Comparison of ENCODE assay signal across 14 mouse cellular contexts in the genomic region with DNA sequence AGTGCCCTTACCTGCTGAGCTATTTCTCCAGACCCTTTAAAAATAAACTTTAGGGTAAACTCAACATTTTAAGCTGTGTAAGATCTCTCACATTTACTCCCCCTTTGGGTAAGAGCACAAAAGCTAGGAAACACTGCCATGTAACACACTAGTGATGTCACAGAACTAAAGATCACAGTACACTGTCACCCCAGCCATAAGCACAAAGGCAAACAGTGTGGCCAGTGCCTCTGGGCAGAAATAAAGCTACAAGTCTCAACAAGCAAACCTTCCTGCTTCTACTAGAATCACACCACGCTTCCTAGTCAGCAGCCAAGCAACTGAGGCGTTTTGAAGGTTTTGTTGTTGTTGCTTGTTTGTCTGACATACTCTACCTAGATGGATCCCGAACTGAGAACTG.
"Had no signal": no experiment of that assay in that cellular context is flagged by ENCODE, and none has a peak within 500 bp of the region (broad histone marks: within the 10 kb centered on the region; RNA-seq: fewer than 3 reads in every experiment).

No protein-coding gene starts in this region.

- H3K4me2 ChIP-seq: limb, embryonic 13.5 days; lung, embryonic 15.5 days; midbrain, embryonic 12.5 days; neural tube, embryonic 13.5 days had no signal

- H3K9me3 ChIP-seq: limb, embryonic 13.5 days; lung, embryonic 15.5 days; midbrain, embryonic 12.5 days; neural tube, embryonic 13.5 days had no signal

- DNase-seq: kidney, adult 8-10 months; kidney, postnatal 25 days; left cerebral cortex, postnatal 4 days; retina, postnatal 1 day; right cerebral cortex, postnatal 4 days; spleen, adult 18-20 months; thymus, postnatal 36 days had no signal

- H3K9ac ChIP-seq: limb, embryonic 13.5 days; liver, embryonic 14.5 days; lung, embryonic 15.5 days; midbrain, embryonic 12.5 days; neural tube, embryonic 13.5 days had no signal

- H3K27me3 ChIP-seq: limb, embryonic 13.5 days; lung, embryonic 15.5 days; midbrain, embryonic 12.5 days; neural tube, embryonic 13.5 days had no signal

- H3K4me3 ChIP-seq: limb, embryonic 13.5 days; lung, embryonic 15.5 days; midbrain, embryonic 12.5 days; neural tube, embryonic 13.5 days had no signal

- ATAC-seq: intestine, postnatal 0 days; midbrain, embryonic 16.5 days had no signal

- H3K36me3 ChIP-seq: lung, embryonic 15.5 days had no signal

- H3K27ac ChIP-seq: limb, embryonic 13.5 days; liver, embryonic 14.5 days; lung, embryonic 15.5 days; midbrain, embryonic 12.5 days; neural tube, embryonic 13.5 days had no signal
